Mouse (Mus musculus): ENCODE results near the gene Chchd6.

GRCm38 (mm10) chr6:89415091-89415490 lies 180.4 kb downstream of the Chchd6 start:
- no peak for TF ChIP-seq CTCF (conservative IDR thresholded peaks at IDR 0.05; ENCODE audit: low read length)
- TF ChIP-seq NANOG (IDR thresholded peaks at IDR 0.05; ENCODE audit: borderline replicate concordance, low read length), result no peak
- no peak for TF ChIP-seq POU5F1 (IDR thresholded peaks at IDR 0.05; ENCODE audit: borderline replicate concordance, low read length)

Data from E14TG2a.4 (cell line).